Mouse (Mus musculus): ENCODE results near the gene Cd4. TPM values are rescaled to one million over a fixed set of nuclear protein-coding genes. Genes with fewer than 3 reads are reported as not detected.
"Not testable (repeated sequence)": the region's sequence is repeated elsewhere in the genome, so short reads cannot be mapped to it uniquely, and the experiment has no call there.

The Cd4 gene
- polyA plus RNA-seq, 1 experiment from 2014 or later, result not detected

DNA sequence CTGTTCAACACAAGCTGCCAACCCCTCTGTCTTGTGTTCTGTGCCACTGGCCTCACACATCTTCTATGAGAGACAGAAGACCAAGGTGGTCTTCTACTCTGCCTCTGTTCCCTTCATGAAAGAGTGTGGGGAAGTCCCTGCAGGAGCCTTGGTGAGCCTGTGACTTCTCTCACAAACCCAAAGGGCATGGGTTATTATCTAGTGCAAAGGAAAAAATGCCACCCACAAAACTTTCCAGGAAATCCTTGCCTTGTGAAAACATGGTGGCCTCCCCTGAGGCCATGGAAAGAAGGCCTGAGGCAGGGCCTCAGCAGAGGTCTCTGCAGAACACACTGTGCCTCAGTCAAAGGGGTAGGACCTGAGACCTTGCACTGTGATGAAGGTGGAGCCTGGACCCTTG, 13.8 kb upstream of the Cd4 start:
- ATAC-seq (replicated peaks; ENCODE audit: insufficient number of reproducible peaks, low FRiP score, low TSS enrichment, low read depth), result no peak
- peaks cover 3% of the 10 kb centered on the region; the same call in 1 of the 2 replicates for H3K4me1 ChIP-seq (ENCODE audit: control insufficient read depth, insufficient read depth, low read length)
- DNase-seq (ENCODE audit: low spot score), result no peak
- H3K27ac ChIP-seq (replicated peaks; ENCODE audit: low read depth, low read length), result no peak overlapping the region
- H3K4me2 ChIP-seq (ENCODE audit: low read depth, low read length), result no peak overlapping the region
- H3K9ac ChIP-seq (replicated peaks; ENCODE audit: low read length), result no peak overlapping the region
- H3K27me3 ChIP-seq (ENCODE audit: control insufficient read depth, insufficient read depth, low read length), result no peaks in the 10 kb centered on the region
- H3K36me3 ChIP-seq (replicated peaks; ENCODE audit: control insufficient read depth, insufficient read depth, low read depth, low read length), result no peaks in the 10 kb centered on the region
- H3K4me3 ChIP-seq (ENCODE audit: low read depth, low read length), result no peak overlapping the region
- H3K9me3 ChIP-seq (replicated peaks; ENCODE audit: control insufficient read depth, low read length), result no peaks in the 10 kb centered on the region

GRCm38 (mm10) chr6:124900801-124901480, 12.9 kb upstream of the Cd4 start:
- WGBS, result 73% methylated on average over 10 of the region's 10 CpGs

GRCm38 (mm10) chr6:124900056-124900800, 12.2 kb upstream of the Cd4 start:
- Histone ChIP-seq H3K9ac (replicated peaks; ENCODE audit: low read length) (no peak overlapping the region), H3K4me2 (ENCODE audit: low read depth, low read length) (no peak overlapping the region), H3K4me3 (ENCODE audit: low read depth, low read length) (no peak overlapping the region), H3K27ac (replicated peaks; ENCODE audit: low read depth, low read length) (no peak overlapping the region), H3K4me1 (ENCODE audit: control insufficient read depth, insufficient read depth, low read length) (peaks cover 3% of the 10 kb centered on the region; the same call in 1 of the 2 replicates), H3K36me3 (replicated peaks; ENCODE audit: control insufficient read depth, insufficient read depth, low read depth, low read length) (no peaks in the 10 kb centered on the region), H3K27me3 (ENCODE audit: control insufficient read depth, insufficient read depth, low read length) (no peaks in the 10 kb centered on the region), H3K9me3 (replicated peaks; ENCODE audit: control insufficient read depth, low read length) (no peaks in the 10 kb centered on the region)
- ATAC-seq (replicated peaks; ENCODE audit: insufficient number of reproducible peaks, low FRiP score, low TSS enrichment, low read depth) (no peak), DNase-seq (ENCODE audit: low spot score) (no peak)
- WGBS, result 57% methylated on average over 8 of the region's 8 CpGs

More at GRCm38 (mm10) chr6:124900801-124901480, 12.9 kb upstream of the Cd4 start:
- Histone ChIP-seq H3K36me3 (replicated peaks; ENCODE audit: control insufficient read depth, insufficient read depth, low read depth, low read length) (no peaks in the 10 kb centered on the region), H3K4me3 (ENCODE audit: low read depth, low read length) (no peak overlapping the region), H3K9me3 (replicated peaks; ENCODE audit: control insufficient read depth, low read length) (no peaks in the 10 kb centered on the region), H3K4me2 (ENCODE audit: low read depth, low read length) (no peak overlapping the region), H3K27me3 (ENCODE audit: control insufficient read depth, insufficient read depth, low read length) (no peaks in the 10 kb centered on the region), H3K27ac (replicated peaks; ENCODE audit: low read depth, low read length) (no peak overlapping the region), H3K4me1 (ENCODE audit: control insufficient read depth, insufficient read depth, low read length) (peaks cover 3% of the 10 kb centered on the region; the same call in 1 of the 2 replicates), H3K9ac (replicated peaks; ENCODE audit: low read length) (no peak overlapping the region)
- DNase-seq (ENCODE audit: low spot score), result no peak
- no peak for ATAC-seq (replicated peaks; ENCODE audit: insufficient number of reproducible peaks, low FRiP score, low TSS enrichment, low read depth)

GRCm38 (mm10) chr6:124898359-124898758, 10.3 kb upstream of the Cd4 start:
- WGBS, result 63% methylated on average over 3 of the region's 3 CpGs

GRCm38 (mm10) chr6:124894113-124894512, 6.1 kb upstream of the Cd4 start:
- H3K4me3 ChIP-seq (ENCODE audit: low read depth, low read length); H3K4me1 ChIP-seq (ENCODE audit: control insufficient read depth, insufficient read depth, low read length); H3K4me2 ChIP-seq (ENCODE audit: low read depth, low read length); H3K27ac ChIP-seq (replicated peaks; ENCODE audit: low read depth, low read length); ATAC-seq (replicated peaks; ENCODE audit: insufficient number of reproducible peaks, low FRiP score, low TSS enrichment, low read depth); DNase-seq (ENCODE audit: low spot score); H3K9me3 ChIP-seq (replicated peaks; ENCODE audit: control insufficient read depth, low read length); H3K9ac ChIP-seq (replicated peaks; ENCODE audit: low read length); H3K36me3 ChIP-seq (replicated peaks; ENCODE audit: control insufficient read depth, insufficient read depth, low read depth, low read length); H3K27me3 ChIP-seq (ENCODE audit: control insufficient read depth, insufficient read depth, low read length): not testable (repeated sequence)
- 94% methylated on average over 2 of the region's 2 CpGs for WGBS

More at GRCm38 (mm10) chr6:124898359-124898758, 10.3 kb upstream of the Cd4 start:
- no peaks in the 10 kb centered on the region for H3K9me3 ChIP-seq (replicated peaks; ENCODE audit: control insufficient read depth, low read length)
- no peak for DNase-seq (ENCODE audit: low spot score)
- no peaks in the 10 kb centered on the region for H3K4me1 ChIP-seq (ENCODE audit: control insufficient read depth, insufficient read depth, low read length)
- H3K4me3 ChIP-seq (ENCODE audit: low read depth, low read length), result no peak overlapping the region
- no peak overlapping the region for H3K4me2 ChIP-seq (ENCODE audit: low read depth, low read length)
- no peaks in the 10 kb centered on the region for H3K27me3 ChIP-seq (ENCODE audit: control insufficient read depth, insufficient read depth, low read length)
- no peak for ATAC-seq (replicated peaks; ENCODE audit: insufficient number of reproducible peaks, low FRiP score, low TSS enrichment, low read depth)
- H3K36me3 ChIP-seq (replicated peaks; ENCODE audit: control insufficient read depth, insufficient read depth, low read depth, low read length), result no peaks in the 10 kb centered on the region
- no peak overlapping the region for H3K27ac ChIP-seq (replicated peaks; ENCODE audit: low read depth, low read length)
- H3K9ac ChIP-seq (replicated peaks; ENCODE audit: low read length), result no peak overlapping the region

DNA sequence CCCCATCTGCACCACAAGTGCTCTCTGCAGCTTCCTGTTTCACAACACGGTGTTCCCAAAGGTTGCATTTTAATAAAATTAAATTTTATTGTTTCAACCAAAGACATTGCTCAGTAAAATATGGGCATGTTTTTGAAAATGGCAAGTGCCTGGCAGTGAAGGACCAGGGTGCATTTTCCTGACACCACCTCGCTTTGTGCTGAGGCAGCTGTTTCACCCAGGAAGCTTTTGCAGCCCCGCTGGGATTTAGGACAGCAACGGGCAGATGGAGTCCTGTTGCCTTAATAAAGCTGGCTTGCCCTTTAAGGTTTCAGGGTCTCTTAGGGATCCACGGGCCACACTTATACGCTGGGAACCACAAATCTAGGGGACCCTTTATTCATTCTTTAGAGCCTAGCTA, 3.0 kb upstream of the Cd4 start:
- Histone ChIP-seq H3K9ac (replicated peaks; ENCODE audit: low read length) (no peak overlapping the region), H3K36me3 (replicated peaks; ENCODE audit: control insufficient read depth, insufficient read depth, low read depth, low read length) (no peaks in the 10 kb centered on the region), H3K27ac (replicated peaks; ENCODE audit: low read depth, low read length) (no peak overlapping the region), H3K4me1 (ENCODE audit: control insufficient read depth, insufficient read depth, low read length) (no peaks in the 10 kb centered on the region), H3K4me3 (ENCODE audit: low read depth, low read length) (no peak overlapping the region), H3K9me3 (replicated peaks; ENCODE audit: control insufficient read depth, low read length) (no peaks in the 10 kb centered on the region), H3K27me3 (ENCODE audit: control insufficient read depth, insufficient read depth, low read length) (no peaks in the 10 kb centered on the region), H3K4me2 (ENCODE audit: low read depth, low read length) (no peak overlapping the region)
- WGBS, result 59% methylated on average over 6 of the region's 6 CpGs
- ATAC-seq (replicated peaks; ENCODE audit: insufficient number of reproducible peaks, low FRiP score, low TSS enrichment, low read depth) (no peak), DNase-seq (ENCODE audit: low spot score) (no peak)

GRCm38 (mm10) chr6:124888555-124889125, 619 bp upstream of the Cd4 start:
- DNase-seq (ENCODE audit: low spot score) (no peak), ATAC-seq (replicated peaks; ENCODE audit: insufficient number of reproducible peaks, low FRiP score, low TSS enrichment, low read depth) (no peak)
- H3K4me2 ChIP-seq (ENCODE audit: low read depth, low read length), result no peak overlapping the region
- no peaks in the 10 kb centered on the region for H3K27me3 ChIP-seq (ENCODE audit: control insufficient read depth, insufficient read depth, low read length)
- H3K4me1 ChIP-seq (ENCODE audit: control insufficient read depth, insufficient read depth, low read length), result no peaks in the 10 kb centered on the region
- H3K9ac ChIP-seq (replicated peaks; ENCODE audit: low read length), result no peak overlapping the region
- H3K4me3 ChIP-seq (ENCODE audit: low read depth, low read length), result no peak overlapping the region
- H3K27ac ChIP-seq (replicated peaks; ENCODE audit: low read depth, low read length), result no peak overlapping the region
- WGBS, result 89% methylated on average over 6 of the region's 6 CpGs
- no peaks in the 10 kb centered on the region for H3K9me3 ChIP-seq (replicated peaks; ENCODE audit: control insufficient read depth, low read length)
- H3K36me3 ChIP-seq (replicated peaks; ENCODE audit: control insufficient read depth, insufficient read depth, low read depth, low read length), result no peaks in the 10 kb centered on the region

DNA sequence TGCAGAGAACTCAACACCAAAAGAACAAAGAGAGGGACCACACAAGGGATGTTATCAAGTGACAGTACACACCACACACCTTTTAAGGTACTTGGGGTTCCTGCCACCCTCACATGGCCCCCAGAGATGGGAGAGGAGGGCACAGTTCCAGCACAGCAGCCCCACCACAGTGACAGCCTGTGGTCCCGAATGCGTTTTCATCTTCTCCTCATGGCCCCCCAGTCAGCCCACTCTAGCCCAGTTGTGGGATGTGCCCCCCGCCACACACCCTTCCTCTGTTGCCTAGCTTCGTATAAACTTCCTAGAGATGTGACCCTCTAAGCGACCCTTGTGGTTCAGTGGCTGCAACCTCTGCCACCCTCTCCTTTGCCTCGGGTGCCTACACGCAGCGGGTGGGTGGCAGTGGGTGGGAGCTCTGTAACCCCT, 2.1 kb downstream of the Cd4 start:
- Histone ChIP-seq H3K4me2 (ENCODE audit: low read depth, low read length) (no peak overlapping the region), H3K9me3 (replicated peaks; ENCODE audit: control insufficient read depth, low read length) (no peaks in the 10 kb centered on the region), H3K27ac (replicated peaks; ENCODE audit: low read depth, low read length) (no peak overlapping the region), H3K27me3 (ENCODE audit: control insufficient read depth, insufficient read depth, low read length) (no peaks in the 10 kb centered on the region), H3K9ac (replicated peaks; ENCODE audit: low read length) (no peak overlapping the region), H3K36me3 (replicated peaks; ENCODE audit: control insufficient read depth, insufficient read depth, low read depth, low read length) (no peaks in the 10 kb centered on the region), H3K4me1 (ENCODE audit: control insufficient read depth, insufficient read depth, low read length) (no peaks in the 10 kb centered on the region), H3K4me3 (ENCODE audit: low read depth, low read length) (no peak overlapping the region)
- 86% methylated on average over 8 of the region's 8 CpGs for WGBS
- ATAC-seq (replicated peaks; ENCODE audit: insufficient number of reproducible peaks, low FRiP score, low TSS enrichment, low read depth) (no peak), DNase-seq (ENCODE audit: low spot score) (no peak)
